Mouse (Mus musculus) CD4-positive naive resting alpha-beta T cell, adult 57 days (primary cell): ENCODE results near the gene Srsf11. TPM values are rescaled to one million over a fixed set of nuclear protein-coding genes. Genes with fewer than 3 reads are reported as not detected.

ENCODE experiments used
- total RNA-seq: library from RNA; stranded (reverse); gene quantifications from one replicate; pipeline ENCODE4 v1.2.4, GENCODE M21; 2023

Gene Srsf11
- 451 TPM for total RNA-seq

DNA sequence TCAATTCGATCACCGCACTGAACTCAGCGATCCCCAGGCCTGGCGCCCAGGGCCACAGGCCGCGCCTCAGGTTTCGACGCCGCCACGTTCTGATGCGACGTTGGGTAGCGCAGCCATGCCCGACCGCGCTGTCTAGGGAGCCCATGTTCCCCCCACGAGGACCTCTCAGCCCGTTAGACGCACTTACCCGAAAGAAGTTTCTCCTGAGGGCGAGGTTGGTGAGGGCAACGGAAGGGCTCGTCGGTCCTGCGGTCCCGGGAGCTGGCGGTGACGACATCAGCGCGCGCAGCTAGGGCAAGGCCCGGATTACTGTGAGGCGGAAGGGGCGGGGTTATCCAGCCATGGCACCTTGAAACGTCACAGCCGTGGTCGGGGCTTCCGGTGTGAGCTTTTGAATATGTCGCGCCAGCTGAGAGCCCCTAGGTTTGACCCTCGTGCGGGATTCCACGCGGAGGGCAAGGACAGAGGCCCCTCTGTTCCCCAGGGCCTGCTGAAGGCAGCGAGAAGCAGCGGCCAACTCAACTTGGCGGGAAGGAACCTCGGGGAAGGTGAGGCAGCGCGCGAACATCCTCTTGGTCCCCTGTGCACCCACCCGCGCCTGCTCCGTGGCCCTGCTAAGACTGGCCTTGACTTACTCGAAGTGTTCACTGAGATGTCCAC lies at the start of gene Srsf11, which contains the start of gene Lrrc40:
Gene Srsf11, minus strand, starts transcription at position 311 of the 660 bp plus-strand sequence.
Gene Lrrc40, plus strand, starts transcription at position 334 of the 660 bp plus-strand sequence.

Other genes starting within 250 kb of the Srsf11 start
- gene Cth, start 111.6 kb downstream of the Srsf11 start, total RNA-seq: 0.41 TPM
- gene Ankrd13c, start 89.4 kb downstream of the Srsf11 start, total RNA-seq: 91.3 TPM
- gene Lrrc40, start within 50 bp of the Srsf11 start, total RNA-seq: 13.5 TPM